Mouse (Mus musculus) adrenal gland, adult 8-10 months (tissue): Measurements from ENCODE around the gene Cyp2c54. TPM values are rescaled to one million over a fixed set of nuclear protein-coding genes. Genes with fewer than 3 reads are reported as not detected.
"Not testable (repeated sequence)": the region's sequence is repeated elsewhere in the genome, so short reads cannot be mapped to it uniquely, and the experiment has no call there.

ENCODE experiments used
- DNase-seq: peaks from one replicate; pipeline ENCODE4 v3.0.0; 2022
- total RNA-seq, 4 experiments: library from RNA; stranded (reverse); gene quantifications; 2 replicates each; pipeline ENCODE4 v1.2.4; 2022

The Cyp2c54 gene
- not detected for total RNA-seq

DNA sequence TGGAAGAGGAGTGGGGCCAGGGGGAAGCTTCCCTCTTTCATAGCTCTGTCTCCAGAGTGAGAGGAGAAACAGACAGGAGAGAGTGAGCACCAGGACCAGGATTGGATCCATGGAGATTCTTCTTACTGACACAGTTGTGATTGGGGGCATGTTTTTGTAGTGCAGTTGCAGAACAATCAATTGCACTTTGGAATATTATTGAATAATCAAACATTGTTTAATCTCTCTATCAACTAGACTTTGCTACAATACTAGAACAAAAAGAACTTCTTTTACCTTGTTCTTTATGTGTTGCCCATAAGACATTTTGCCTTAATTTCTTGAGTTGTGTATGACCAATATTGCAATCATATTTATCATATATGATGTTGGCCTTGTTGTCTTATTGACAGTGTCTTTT is at the start of gene Cyp2c54:
Gene Cyp2c54, minus strand, starts transcription at position 127 of the 400 bp plus-strand sequence.
- no peak for DNase-seq

DNA sequence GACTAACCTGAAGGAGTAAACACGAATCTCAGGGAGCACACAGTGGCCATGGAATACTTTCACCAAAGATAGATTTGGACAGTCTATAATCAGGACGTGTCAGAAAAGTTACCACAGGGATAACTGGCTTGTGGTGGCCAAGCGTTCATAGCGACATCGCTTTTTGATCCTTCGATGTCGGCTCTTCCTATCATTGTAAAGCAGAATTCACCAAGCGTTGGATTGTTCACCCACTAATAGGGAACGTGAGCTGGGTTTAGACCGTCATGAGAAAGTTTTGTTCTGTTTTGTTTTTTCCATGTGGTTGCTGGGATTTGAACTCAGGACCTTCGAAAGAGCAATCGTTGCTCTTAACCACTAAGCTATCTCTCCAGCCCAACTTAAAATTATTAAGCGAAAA is 46.0 kb upstream of the Cyp2c54 start:
- DNase-seq = not testable (repeated sequence)

DNA sequence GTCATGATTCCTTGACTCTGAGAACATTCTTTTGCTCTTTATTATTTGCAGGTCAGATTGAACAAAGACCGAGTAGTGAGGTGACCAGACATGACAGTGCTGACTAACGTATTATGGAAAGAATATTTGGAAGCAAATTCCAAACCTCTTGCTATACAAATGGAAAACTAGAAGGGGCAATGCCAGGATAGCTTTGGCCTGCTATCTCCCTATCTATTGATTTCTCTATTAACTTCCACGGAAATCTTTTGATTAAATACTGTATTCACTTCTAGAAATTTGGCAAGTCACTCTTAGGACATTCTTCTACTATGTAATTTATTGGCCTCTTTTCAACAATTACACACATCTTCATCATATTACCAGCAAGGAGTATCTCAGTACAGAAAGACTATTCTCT is 17.5 kb upstream of the Cyp2c54 start:
- no peak for DNase-seq

DNA sequence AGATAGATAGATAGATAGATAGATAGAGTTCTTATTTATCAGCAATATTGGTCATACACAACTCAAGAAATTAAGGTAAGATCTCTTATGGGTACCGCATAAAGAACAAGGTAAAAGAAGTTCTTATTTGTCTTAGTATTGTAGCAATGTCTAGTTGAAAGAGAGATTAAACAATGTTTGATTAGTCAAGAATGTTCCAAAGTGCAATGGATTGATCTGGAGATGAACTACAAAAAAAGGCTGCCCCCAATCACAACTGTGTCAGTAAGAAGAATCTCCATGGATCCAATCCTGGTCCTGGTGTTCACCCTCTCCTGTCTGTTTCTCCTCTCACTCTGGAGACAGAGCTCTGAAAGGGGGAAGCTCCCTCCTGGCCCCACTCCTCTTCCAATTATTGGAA is 15.8 kb upstream of the Cyp2c54 start, which contains the start of gene Cyp2c50:
Gene Cyp2c50, plus strand, starts transcription at position 268 of the 400 bp plus-strand sequence.
- DNase-seq = not testable (repeated sequence)

DNA sequence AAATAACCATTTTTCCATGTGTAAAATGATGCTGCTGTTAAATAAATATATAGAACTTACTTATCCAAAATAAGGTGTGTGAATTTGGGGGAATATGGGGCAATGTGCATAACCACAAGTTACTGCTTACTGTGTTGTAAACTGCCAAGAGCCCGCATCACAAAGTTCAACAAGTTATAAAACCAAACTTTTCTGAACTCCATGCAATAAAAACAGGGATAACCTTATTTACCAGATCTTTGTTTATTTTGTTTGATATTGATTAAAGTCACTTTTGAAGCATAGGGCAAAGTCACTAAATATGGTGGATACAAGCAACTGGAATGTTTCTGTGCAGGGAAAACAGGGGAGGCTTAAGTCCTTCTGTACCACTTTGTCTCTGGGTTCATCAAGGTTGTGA is 14.8 kb upstream of the Cyp2c54 start:
- no peak for DNase-seq

DNA sequence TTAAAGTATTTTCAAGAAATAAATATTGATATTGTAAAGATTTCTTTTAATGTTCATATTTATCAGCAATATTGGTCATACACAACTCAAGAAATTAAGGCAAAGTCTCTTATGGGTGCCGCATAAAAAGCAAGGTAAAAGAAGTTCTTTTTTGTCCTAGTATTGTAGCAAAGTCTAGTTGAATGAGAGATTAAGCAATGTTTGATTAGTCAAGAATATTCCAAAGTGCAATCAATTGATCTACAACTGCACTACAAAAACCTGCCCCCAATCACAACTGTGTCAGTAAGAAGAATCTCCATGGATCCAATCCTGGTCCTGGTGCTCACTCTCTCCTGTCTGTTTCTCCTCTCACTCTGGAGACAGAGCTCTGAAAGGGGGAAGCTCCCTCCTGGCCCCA is 81.5 kb downstream of the Cyp2c54 start, which contains the start of gene Cyp2c37:
Gene Cyp2c37, plus strand, starts transcription at position 285 of the 400 bp plus-strand sequence.
- not testable (repeated sequence) for DNase-seq

DNA sequence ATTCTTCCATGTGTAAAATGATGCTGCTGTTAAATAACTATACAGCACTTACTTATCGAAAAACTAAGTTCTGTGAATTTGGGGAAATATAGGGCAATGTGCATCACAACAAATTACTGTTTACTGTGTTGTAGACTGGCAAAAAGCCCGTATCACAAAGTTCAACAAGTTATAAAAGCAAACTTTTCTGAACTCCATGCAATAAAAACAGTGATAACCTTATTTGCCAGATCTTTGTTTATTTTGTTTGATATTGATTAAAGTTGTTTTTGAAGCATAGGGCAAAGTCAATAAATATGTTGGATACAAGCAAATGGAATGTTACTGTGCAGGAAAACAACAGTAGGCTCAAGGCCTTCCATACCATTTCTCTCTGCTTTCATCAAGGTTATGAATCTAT is 84.2 kb downstream of the Cyp2c54 start:
- DNase-seq = no peak

Other genes starting within 250 kb of the Cyp2c54 start
- under 1 TPM in 1 of 4 experiments, not detected in 3; 0.44 TPM for gene Cyp2c69, start 187.0 kb downstream of the Cyp2c54 start, total RNA-seq
- under 1 TPM in 1 of 4 experiments, not detected in 3; 0.49 TPM for gene Cyp2c37, start 81.4 kb downstream of the Cyp2c54 start, total RNA-seq
- gene Cyp2c50, start 15.9 kb upstream of the Cyp2c54 start, total RNA-seq = under 1 TPM in 2 of 4 experiments, not detected in 2; 0.20 to 0.51 TPM
- under 1 TPM; 0.18 to 0.94 (median 0.36) TPM for gene Cyp2c70, start 113.5 kb upstream of the Cyp2c54 start, total RNA-seq
- 10 to 100 TPM in 3 of 4 experiments, 1 to 10 TPM in 1; 9.4 to 17.0 (median 12.6) TPM for gene Pdlim1, start 198.0 kb upstream of the Cyp2c54 start, total RNA-seq